Mouse (Mus musculus) liver, adult 2 months (tissue): ENCODE measurements around the gene Bbs2. TPM values are rescaled to one million over a fixed set of nuclear protein-coding genes. Genes with fewer than 3 reads are reported as not detected.

ENCODE experiments used
- DNase-seq: peaks from one replicate; pipeline ENCODE4 v3.0.0-alpha.2; 2011; ENCODE audit warnings: low read depth, low spot score; ENCODE audit errors: extremely low read depth
- H3K27ac ChIP-seq: fragments of 200-500 bp; replicated peaks from 2 replicates; pipeline ENCODE4 v1.5.1; 2012; ENCODE audit warnings: low read depth, mild to moderate bottlenecking, control low read depth, inconsistent platforms, low read length; ENCODE audit not compliant: insufficient read depth
- H3K27me3 ChIP-seq: fragments of 200-500 bp; 2 replicates; pipeline ENCODE4 v1.6.1; 2012; ENCODE audit warnings: mild to moderate bottlenecking, moderate library complexity, low read length, inconsistent platforms; ENCODE audit not compliant: control insufficient read depth, insufficient read depth
- H3K36me3 ChIP-seq: fragments of 200-500 bp; 2 replicates; pipeline ENCODE4 v1.6.1; 2012; ENCODE audit warnings: low read length, inconsistent platforms; ENCODE audit not compliant: control insufficient read depth, insufficient read depth
- H3K4me1 ChIP-seq: fragments of 200-500 bp; 2 replicates; pipeline ENCODE4 v1.6.1; 2011; ENCODE audit warnings: low read length; ENCODE audit not compliant: control insufficient read depth, insufficient read depth
- H3K4me3 ChIP-seq: fragments of 200-500 bp; 2 replicates; pipeline ENCODE4 v1.5.1; 2011; ENCODE audit warnings: low read depth, mild to moderate bottlenecking, control low read depth, low read length, moderate library complexity; ENCODE audit not compliant: insufficient read depth
- H3K79me2 ChIP-seq: fragments of 200-500 bp; 2 replicates; pipeline ENCODE4 v1.6.1; 2012; ENCODE audit warnings: inconsistent platforms, mild to moderate bottlenecking, low read length, moderate library complexity; ENCODE audit not compliant: control insufficient read depth, insufficient read depth
- H3K9ac ChIP-seq: fragments of 200-500 bp; 2 replicates; pipeline ENCODE4 v1.6.1; 2012; ENCODE audit warnings: low read depth, mild to moderate bottlenecking, control low read depth, inconsistent platforms, low read length
- CTCF ChIP-seq: fragments of 200-500 bp; IDR thresholded peaks from 2 replicates; pipeline ENCODE4 v1.5.1; 2011; ENCODE audit warnings: low read depth, low read length, control low read depth
- POLR2A ChIP-seq: fragments of 200-500 bp; IDR thresholded peaks from 2 replicates; pipeline ENCODE4 v1.6.1; 2011; ENCODE audit warnings: low read length, control low read depth; ENCODE audit not compliant: insufficient read depth; ENCODE audit errors: extremely low read depth
- WGBS: fragments of 180-500 bp; shearing (Covaris S2); methylation state at CpG from one replicate; pipeline ENCODE4 v1.1.7; 2018; 5-methylcytosine and 5-hydroxymethylcytosine counted together
- polyA plus RNA-seq: library from polyadenylated mRNA; depleted of rRNA; stranded (reverse); fragments of >200 nt; gene quantifications from 2 replicates; pipeline ENCODE4 v1.2.3, GENCODE M21; 2012
- total RNA-seq: library from RNA; depleted of rRNA; stranded (reverse); fragments of >200 nt; gene quantifications from 2 replicates; pipeline ENCODE4 v1.2.3, GENCODE M21; 2014

Gene Bbs2
- total and polyA plus RNA-seq, 2 experiments = 2.5 to 3.0 TPM

DNA sequence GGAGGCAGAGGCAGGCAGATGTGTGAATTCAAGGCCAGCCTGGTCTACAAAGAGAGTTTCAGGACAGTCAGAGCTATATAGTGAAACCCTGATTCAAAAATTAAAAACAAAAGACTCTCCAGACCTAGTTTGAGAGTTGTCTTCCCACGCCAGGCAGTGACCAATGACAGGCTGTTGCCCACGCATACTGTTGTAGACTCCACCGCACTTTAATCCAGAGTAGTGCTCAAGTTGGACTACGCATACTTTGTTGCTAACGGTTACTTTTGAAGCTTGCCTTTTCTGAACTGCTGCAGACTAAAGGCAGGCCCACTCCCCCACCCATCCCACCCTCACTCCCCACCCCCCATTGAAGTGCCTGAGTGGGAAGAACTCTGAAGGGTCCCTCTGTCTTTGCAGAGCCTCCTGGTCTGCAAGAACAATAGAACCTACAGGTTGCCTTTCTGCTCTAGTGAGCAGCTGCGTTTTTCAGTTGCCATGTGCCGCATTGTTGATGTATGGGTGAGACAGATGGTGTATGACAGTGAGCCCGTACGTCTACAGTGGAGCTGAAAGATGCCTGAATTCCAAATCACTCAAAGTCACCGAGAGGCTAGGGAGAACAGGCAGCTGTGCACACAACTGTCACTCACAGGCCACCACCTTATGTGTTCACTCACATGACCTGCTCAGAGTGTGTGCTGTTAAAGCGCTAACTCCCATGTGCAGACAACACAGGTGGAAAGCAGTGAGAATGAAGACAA lies 32.4 kb downstream of the Bbs2 start:
- no peak for DNase-seq
- 95% methylated on average over 11 of the region's 11 CpGs for WGBS
- Histone ChIP-seq H3K4me3 (no peak overlapping the region), H3K27me3 (no peaks in the 10 kb centered on the region), H3K27ac (no peak overlapping the region), H3K9ac (no peak overlapping the region), H3K4me1 (no peaks in the 10 kb centered on the region), H3K36me3 (peaks cover 12% of the 10 kb centered on the region), H3K79me2 (no peaks in the 10 kb centered on the region)
- TF ChIP-seq CTCF (no peak), POLR2A (no peak)

DNA sequence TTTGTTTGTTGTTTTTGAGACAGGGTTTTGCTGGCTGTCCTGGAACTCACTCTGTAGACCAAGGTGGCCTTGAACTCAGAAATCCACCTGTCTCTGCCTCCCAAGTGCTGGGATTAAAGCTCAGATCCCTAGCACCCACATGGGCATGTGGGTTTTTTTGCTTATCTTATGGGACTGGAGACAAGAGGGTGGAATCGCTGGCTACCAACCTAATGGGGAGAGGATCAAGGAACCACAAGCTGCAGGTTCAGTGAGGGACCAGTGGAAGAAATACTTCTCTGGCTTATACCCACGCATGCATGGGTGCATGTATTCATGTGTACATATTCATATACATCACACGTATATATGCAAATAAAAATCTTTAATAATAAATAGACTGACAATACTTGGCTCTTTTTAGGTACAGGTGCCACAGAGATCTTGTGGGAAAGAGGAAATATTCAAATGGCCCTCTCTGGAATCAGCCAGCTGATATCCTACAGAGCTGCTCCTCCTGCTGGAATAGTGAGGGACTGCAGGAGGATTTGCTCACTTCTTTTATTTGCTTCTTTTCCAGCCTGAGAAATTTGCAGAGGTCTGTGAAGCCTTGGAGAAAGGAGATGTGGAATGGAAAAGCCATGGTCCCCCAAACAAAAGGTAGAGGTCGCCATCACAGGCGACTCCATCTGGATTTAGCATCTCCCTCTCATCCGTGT lies 41.4 kb downstream of the Bbs2 start:
- Histone ChIP-seq H3K79me2 (no peaks in the 10 kb centered on the region), H3K27ac (no peak overlapping the region), H3K9ac (no peak overlapping the region), H3K4me1 (no peaks in the 10 kb centered on the region), H3K27me3 (no peaks in the 10 kb centered on the region), H3K4me3 (no peak overlapping the region), H3K36me3 (peaks cover 43% of the 10 kb centered on the region)
- WGBS = 70% methylated on average over 6 of the region's 6 CpGs
- peak; percentile 20 for DNase-seq
- TF ChIP-seq CTCF = peak; percentile 53
- TF ChIP-seq POLR2A = no peak

DNA sequence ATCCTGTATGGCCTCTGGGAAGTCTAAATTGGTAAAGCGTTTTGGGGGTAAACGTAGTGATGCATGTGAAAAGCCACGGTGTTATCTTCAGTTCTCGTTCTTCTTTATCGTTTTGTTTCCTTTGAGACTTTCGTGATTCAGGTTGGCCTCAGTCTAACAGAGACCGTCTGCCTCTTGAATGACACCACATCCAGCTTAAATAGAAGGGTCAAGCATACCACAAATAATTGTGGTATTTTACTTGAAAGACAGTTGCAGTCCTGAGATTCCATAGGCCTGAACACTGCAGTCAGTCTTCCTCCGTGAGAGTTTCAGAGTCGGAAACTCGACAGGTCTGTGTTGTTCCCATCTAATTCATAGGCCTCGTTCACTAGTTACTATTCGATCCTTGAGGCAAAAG lies 46.0 kb downstream of the Bbs2 start:
- Histone ChIP-seq H3K4me3 (no peak overlapping the region), H3K9ac (no peak overlapping the region), H3K4me1 (no peaks in the 10 kb centered on the region)

DNA sequence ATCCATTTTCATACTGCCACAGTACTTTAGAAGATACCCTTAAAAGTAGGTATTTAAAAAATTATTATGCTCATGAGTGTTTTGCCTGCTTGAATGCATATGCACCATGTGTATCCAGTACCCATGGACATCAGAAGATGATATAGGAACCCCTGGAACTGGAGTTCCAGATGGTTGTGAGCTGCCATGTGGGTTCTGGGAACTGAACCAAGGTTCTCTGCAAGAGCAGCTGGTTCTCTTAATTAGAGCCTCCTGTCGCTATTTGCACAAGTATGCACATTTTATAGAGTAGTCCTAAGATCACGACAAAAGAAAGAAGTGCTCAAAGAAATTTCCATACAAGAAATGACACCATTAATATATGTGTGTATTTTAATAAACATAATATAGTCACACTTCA lies 50.9 kb downstream of the Bbs2 start:
- TF ChIP-seq POLR2A (no peak), CTCF (no peak)
- H3K9ac ChIP-seq = no peak overlapping the region
- H3K27ac ChIP-seq = no peak overlapping the region
- H3K27me3 ChIP-seq = no peaks in the 10 kb centered on the region
- no peaks in the 10 kb centered on the region for H3K4me1 ChIP-seq
- WGBS = 90% methylated on average over 2 of the region's 2 CpGs
- no peak for DNase-seq
- H3K79me2 ChIP-seq = no peaks in the 10 kb centered on the region
- H3K4me3 ChIP-seq = no peak overlapping the region
- peaks cover 22% of the 10 kb centered on the region for H3K36me3 ChIP-seq

More for the DNA sequence above, 46.0 kb downstream of the Bbs2 start:
- Histone ChIP-seq H3K27me3 (no peaks in the 10 kb centered on the region), H3K36me3 (peaks cover 50% of the 10 kb centered on the region), H3K27ac (no peak overlapping the region), H3K79me2 (no peaks in the 10 kb centered on the region)
- no peak for DNase-seq
- TF ChIP-seq POLR2A (no peak), CTCF (no peak)
- 96% methylated on average over 12 of the region's 12 CpGs for WGBS

DNA sequence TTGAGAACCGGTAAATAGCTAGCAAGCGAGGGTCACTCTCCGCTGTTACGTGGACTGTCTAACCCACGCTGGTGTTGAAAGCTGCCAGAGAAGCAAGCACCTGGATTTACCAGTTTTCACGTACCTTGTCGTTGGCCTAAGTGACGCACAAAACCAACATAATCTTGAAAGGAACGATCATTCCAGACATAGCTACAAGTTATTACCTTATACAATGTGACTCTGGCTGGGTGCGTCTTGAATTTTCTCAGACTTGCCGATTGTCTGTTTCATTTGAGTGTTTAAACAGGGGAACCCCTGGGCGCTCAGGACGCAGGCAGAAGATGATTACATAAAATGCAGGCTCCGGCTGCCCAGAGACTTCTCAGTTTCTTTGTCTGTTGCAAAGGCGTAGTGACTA lies 60.9 kb downstream of the Bbs2 start:
- Histone ChIP-seq H3K27me3 (no peaks in the 10 kb centered on the region), H3K36me3 (peaks cover 2% of the 10 kb centered on the region; the same call in 1 of the 2 replicates), H3K4me1 (peaks cover 9% of the 10 kb centered on the region), H3K9ac (peak overlapping the region; percentile 73; the same call in 1 of the 2 replicates), H3K79me2 (peaks cover 14% of the 10 kb centered on the region; the same call in 1 of the 2 replicates), H3K27ac (no peak overlapping the region), H3K4me3 (peak overlapping the region; percentile 71)
- TF ChIP-seq POLR2A (no peak), CTCF (no peak)
- 6% methylated on average over 15 of the region's 15 CpGs for WGBS
- DNase-seq = peak; percentile 39
